ENCODE assay signal across 8 mouse cellular contexts in genomic region chr12:29527048-29527761, GRCm38 (mm10). TPM values are rescaled to one million over a fixed set of nuclear protein-coding genes. Genes with fewer than 3 reads are reported as not detected.
DNase-seq lines count a peak whose midpoint lies in the region; ATAC-seq lines count a peak whose summit lies in the region.

No protein-coding gene starts in this region.

- H3K36me3 ChIP-seq in liver, embryonic 12.5 days, result no peaks in the 10 kb centered on the region
- no peaks in the 10 kb centered on the region for H3K36me3 ChIP-seq in embryonic facial prominence, embryonic 10.5 days (replicated peaks)
- H3K36me3 ChIP-seq in hindbrain, embryonic 14.5 days (replicated peaks; ENCODE audit: control insufficient read depth, insufficient read depth), result no peaks in the 10 kb centered on the region
- H3K36me3 ChIP-seq in limb, embryonic 12.5 days, result no peaks in the 10 kb centered on the region

- H3K9me3 ChIP-seq in liver, embryonic 12.5 days (replicated peaks), result no peaks in the 10 kb centered on the region
- H3K9me3 ChIP-seq in embryonic facial prominence, embryonic 10.5 days, result no peaks in the 10 kb centered on the region
- H3K9me3 ChIP-seq in hindbrain, embryonic 14.5 days (ENCODE audit: control insufficient read depth, low read length), result no peaks in the 10 kb centered on the region
- no peaks in the 10 kb centered on the region for H3K9me3 ChIP-seq in limb, embryonic 12.5 days

- H3K27ac ChIP-seq in liver, embryonic 12.5 days, result no peak overlapping the region
- H3K27ac ChIP-seq in embryonic facial prominence, embryonic 10.5 days (replicated peaks), result peak overlapping the region; percentile 52
- H3K27ac ChIP-seq in hindbrain, embryonic 14.5 days, result peak overlapping the region; percentile 99
- H3K27ac ChIP-seq in limb, embryonic 12.5 days, result no peak overlapping the region

- no peak overlapping the region for H3K4me3 ChIP-seq in liver, embryonic 12.5 days
- H3K4me3 ChIP-seq in embryonic facial prominence, embryonic 10.5 days, result peak overlapping the region; percentile 53
- H3K4me3 ChIP-seq in hindbrain, embryonic 14.5 days (replicated peaks; ENCODE audit: low read length), result peak overlapping the region; percentile 47
- peak overlapping the region; percentile 31 for H3K4me3 ChIP-seq in limb, embryonic 12.5 days (replicated peaks)

- no peak overlapping the region for H3K9ac ChIP-seq in liver, embryonic 12.5 days
- H3K9ac ChIP-seq in hindbrain, embryonic 14.5 days, result peak overlapping the region; percentile 77
- no peak overlapping the region for H3K9ac ChIP-seq in limb, embryonic 12.5 days (replicated peaks)

- peak overlapping the region; percentile 10; the same call in 1 of the 2 replicates for H3K4me2 ChIP-seq in liver, embryonic 12.5 days
- H3K4me2 ChIP-seq in hindbrain, embryonic 14.5 days (replicated peaks), result peak overlapping the region; percentile 82
- peak overlapping the region; percentile 56 for H3K4me2 ChIP-seq in limb, embryonic 12.5 days

- H3K4me1 ChIP-seq in liver, embryonic 12.5 days, result no peaks in the 10 kb centered on the region
- H3K4me1 ChIP-seq in embryonic facial prominence, embryonic 10.5 days, result peaks cover 16% of the 10 kb centered on the region
- H3K4me1 ChIP-seq in hindbrain, embryonic 14.5 days (replicated peaks; ENCODE audit: control insufficient read depth, insufficient read depth, low read length), result peaks cover 17% of the 10 kb centered on the region
- peaks cover 8% of the 10 kb centered on the region for H3K4me1 ChIP-seq in limb, embryonic 12.5 days (replicated peaks)

- ATAC-seq in liver, embryonic 12.5 days, result no peak
- peak; percentile 80 for ATAC-seq in hindbrain, embryonic 14.5 days (ENCODE audit: low FRiP score)
- ATAC-seq in limb, embryonic 12.5 days (ENCODE audit: insufficient number of reproducible peaks, insufficient read depth, low FRiP score, low TSS enrichment, low read depth), result no peak
- ATAC-seq in inflammation-experienced regulatory T-cells, adult 6 months, result no peak

- 5% methylated on average over 27 of the region's 27 CpGs for WGBS in liver, embryonic 12.5 days (ENCODE audit: insufficient replicate concordance)
- WGBS in embryonic facial prominence, embryonic 10.5 days, result under 1% methylated on average over 27 of the region's 27 CpGs
- under 1% methylated on average over 27 of the region's 27 CpGs for WGBS in hindbrain, embryonic 14.5 days
- WGBS in limb, embryonic 12.5 days, result 1% methylated on average over 27 of the region's 27 CpGs

- no peak for DNase-seq in liver
- DNase-seq in embryonic facial prominence, embryonic 10.5 days (ENCODE audit: low spot score), result peak; percentile 56
- peak; percentile 85 for DNase-seq in hindbrain, embryonic 14.5 days (ENCODE audit: low spot score)
- peak; percentile 78 for DNase-seq in right cerebral cortex, postnatal 4 days
- DNase-seq in urinary bladder, postnatal 10 days (ENCODE audit: low spot score), result no peak

- peaks cover 26% of the 10 kb centered on the region for H3K27me3 ChIP-seq in liver, embryonic 12.5 days (replicated peaks)
- H3K27me3 ChIP-seq in embryonic facial prominence, embryonic 10.5 days (replicated peaks; ENCODE audit: low read depth, poor library complexity, severe bottlenecking), result peaks cover 36% of the 10 kb centered on the region
- no peaks in the 10 kb centered on the region for H3K27me3 ChIP-seq in hindbrain, embryonic 14.5 days (ENCODE audit: control insufficient read depth, insufficient read depth, low read length)
- peaks cover 38% of the 10 kb centered on the region for H3K27me3 ChIP-seq in limb, embryonic 12.5 days

RNA-seq across cellular contexts. Expression of gene Myt1l, which starts 1.0 kb away (rescaled TPM):
- not detected in 2 replicates for polyA plus RNA-seq in liver, embryonic 12.5 days (2016; fragmentation: Nextera tagmentation; extraction: Ambion mirVana)
- polyA plus RNA-seq in embryonic facial prominence, embryonic 10.5 days (2016; fragmentation: Nextera tagmentation; extraction: Ambion mirVana), result 1.7 and 3.6 TPM in 2 replicates
- 187 and 202 TPM in 2 replicates for polyA plus RNA-seq in hindbrain, embryonic 14.5 days (2014; fragmentation: Nextera tagmentation; extraction: Ambion mirVana)
- 0.27 and 1.2 TPM in 2 replicates for polyA plus RNA-seq in limb, embryonic 12.5 days (2016; fragmentation: Nextera tagmentation; extraction: Ambion mirVana)
- polyA plus RNA-seq in inflammation-experienced regulatory T-cells, adult 6 months (2017; shearing (Covaris generic)), result under 1 TPM in 1 of 3 experiments, not detected in 2; 0.42 TPM

Comparison
In these comparisons a context has a peak if more than half of its experiments do, and no peak if none do; other contexts are left out.
1. H3K27ac ChIP-seq: peak in embryonic facial prominence, embryonic 10.5 days (single experiment) and hindbrain, embryonic 14.5 days (single experiment); none in liver, embryonic 12.5 days (single experiment) and limb, embryonic 12.5 days (single experiment).
2. H3K4me2 ChIP-seq: peak in every context shown above with its lines; median percentile 82 in hindbrain, embryonic 14.5 days; 56 in limb, embryonic 12.5 days; 10 in liver, embryonic 12.5 days.
3. DNase-seq: peak in embryonic facial prominence, embryonic 10.5 days (single experiment), hindbrain, embryonic 14.5 days (single experiment) and right cerebral cortex, postnatal 4 days (single experiment); none in liver (single experiment) and urinary bladder, postnatal 10 days (single experiment).
4. RNA of gene Myt1l, which starts 1.0 kb away (polyA plus RNA-seq): 187 to 202 TPM in hindbrain, embryonic 14.5 days; 1.7 to 3.6 TPM in embryonic facial prominence, embryonic 10.5 days, 0.27 to 1.2 TPM in limb, embryonic 12.5 days, 0.42 TPM in inflammation-experienced regulatory T-cells, adult 6 months and not detected in liver, embryonic 12.5 days; every median in the first group is over 10 times any median in the second.